ENCODE assay signal across 21 mouse cellular contexts in the genomic region with DNA sequence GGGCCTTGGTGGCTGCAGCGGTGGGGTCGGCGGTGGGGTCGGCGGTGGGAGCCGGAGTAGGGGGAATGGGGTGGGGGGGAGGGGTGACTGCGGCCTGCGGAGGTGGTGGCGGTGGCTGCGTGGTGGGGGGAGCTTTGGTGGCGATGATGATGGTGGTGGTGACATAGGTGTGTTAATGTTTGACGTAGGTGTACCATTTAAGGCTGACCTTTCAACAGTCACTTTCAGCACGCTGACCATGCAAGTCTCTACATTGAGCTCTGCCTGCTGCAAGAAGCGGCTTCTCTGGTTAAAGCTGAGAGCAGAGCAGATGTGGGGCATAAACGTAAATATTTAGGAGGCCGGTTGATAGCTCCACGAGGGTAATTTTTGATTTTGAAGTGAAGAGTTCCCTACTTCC. TPM values are rescaled to one million over a fixed set of nuclear protein-coding genes. Genes with fewer than 3 reads are reported as not detected.
DNase-seq lines count a peak whose midpoint lies in the region; ATAC-seq and TF ChIP-seq lines count a peak whose summit lies in the region.
"Had no signal": no experiment of that assay in that cellular context is flagged by ENCODE, and none has a peak within 500 bp of the region (broad histone marks: within the 10 kb centered on the region; RNA-seq: fewer than 3 reads in every experiment).

No protein-coding gene starts in this region.

- 80% methylated on average over 17 of the region's 17 CpGs for WGBS in kidney, adult 2 months
- 87% methylated on average over 17 of the region's 17 CpGs for WGBS in kidney, embryonic 16.5 days

- no peak overlapping the region for H3K9ac ChIP-seq in kidney, embryonic 16.5 days (replicated peaks; ENCODE audit: low read length)
- H3K9ac ChIP-seq: embryonic facial prominence, embryonic 12.5 days; forebrain, embryonic 15.5 days; hindbrain, embryonic 14.5 days had no signal

- TF ChIP-seq POLR2A in kidney, adult 2 months (IDR thresholded peaks at IDR 0.05; ENCODE audit: low read depth, low read length): no peak

- no peaks in the 10 kb centered on the region for H3K36me3 ChIP-seq in kidney, adult 2 months (ENCODE audit: control insufficient read depth, insufficient read depth, low read length)
- no peaks in the 10 kb centered on the region for H3K36me3 ChIP-seq in kidney, embryonic 16.5 days (ENCODE audit: insufficient read depth, low read length)
- H3K36me3 ChIP-seq: embryonic facial prominence, embryonic 12.5 days; forebrain, embryonic 15.5 days; G1E; heart, embryonic 10.5 days had no signal

- TF ChIP-seq CTCF in kidney, adult 2 months (conservative IDR thresholded peaks at IDR 0.05; ENCODE audit: insufficient read depth, insufficient read length, low read depth, low read length): no peak

- peaks cover 13% of the 10 kb centered on the region for H3K4me1 ChIP-seq in kidney, adult 2 months (ENCODE audit: control insufficient read depth, insufficient read depth, low read length)
- H3K4me1 ChIP-seq in kidney, embryonic 16.5 days (ENCODE audit: insufficient read depth, low read length): peaks cover 9% of the 10 kb centered on the region
- H3K4me1 ChIP-seq: forebrain, embryonic 15.5 days had no signal

- no peak overlapping the region for H3K4me2 ChIP-seq in kidney, embryonic 16.5 days (replicated peaks; ENCODE audit: low read depth, low read length)
- H3K4me2 ChIP-seq: embryonic facial prominence, embryonic 12.5 days; forebrain, embryonic 15.5 days; hindbrain, embryonic 14.5 days had no signal

- ATAC-seq in kidney, embryonic 16.5 days (ENCODE audit: low FRiP score, low TSS enrichment): no peak
- ATAC-seq: forebrain, embryonic 15.5 days had no signal

- H3K9me3 ChIP-seq in kidney, embryonic 16.5 days (ENCODE audit: low read length): no peaks in the 10 kb centered on the region
- H3K9me3 ChIP-seq: embryonic facial prominence, embryonic 12.5 days; forebrain, embryonic 15.5 days; G1E; heart, embryonic 10.5 days had no signal

- no peaks in the 10 kb centered on the region for H3K27me3 ChIP-seq in kidney, adult 2 months (replicated peaks; ENCODE audit: control insufficient read depth, insufficient read depth, low read length)
- no peaks in the 10 kb centered on the region for H3K27me3 ChIP-seq in kidney, embryonic 16.5 days (ENCODE audit: insufficient read depth, low read length)
- H3K27me3 ChIP-seq: embryonic facial prominence, embryonic 12.5 days; forebrain, embryonic 15.5 days had no signal

- peak; percentile 79 for DNase-seq in kidney, adult 2 months
- DNase-seq in kidney, postnatal 4 days: no peak
- DNase-seq in kidney, postnatal 25 days: peak; percentile 24 to 68
- no peak for DNase-seq in adrenal gland, postnatal 10 days
- DNase-seq in liver: no peak
- DNase-seq: adrenal gland, adult 8-10 months; cerebellum, adult 11-12 months; cerebellum, adult 9-10 months; cerebellum, postnatal 25 days; gastrocnemius, postnatal 36 days; heart, postnatal 10 days had no signal

- peak overlapping the region; percentile 86 for H3K27ac ChIP-seq in kidney, adult 2 months (ENCODE audit: insufficient read depth, low read depth, low read length)
- H3K27ac ChIP-seq in kidney, embryonic 16.5 days (ENCODE audit: low read length): peak overlapping the region; percentile 17; the same call in 1 of the 2 replicates
- H3K27ac ChIP-seq: embryonic facial prominence, embryonic 12.5 days; forebrain, embryonic 15.5 days; heart, embryonic 10.5 days; hindbrain, embryonic 14.5 days had no signal

- H3K4me3 ChIP-seq in kidney, adult 2 months (ENCODE audit: insufficient read depth, low read depth, low read length): no peak overlapping the region
- H3K4me3 ChIP-seq in kidney, embryonic 16.5 days (ENCODE audit: low read length): no peak overlapping the region
- H3K4me3 ChIP-seq: embryonic facial prominence, embryonic 12.5 days; forebrain, embryonic 15.5 days; heart, embryonic 10.5 days had no signal

RNA-seq across cellular contexts. Expression of a gene that starts 24.4 kb away (rescaled TPM):
- 2,043 and 2,340 TPM in 2 replicates for polyA plus RNA-seq in kidney, adult 2 months (2012; rRNA removed)
- 945 and 1,022 TPM in 2 replicates for polyA plus RNA-seq in kidney, embryonic 16.5 days (2015; fragmentation: Nextera tagmentation; extraction: Ambion mirVana)
- total RNA-seq in adrenal gland, postnatal 10 days (2021): 100 to 1,000 TPM; 483 to 579 TPM
- total RNA-seq: G1E had no signal
- polyA plus RNA-seq: G1E had no signal

RNA-seq across cellular contexts. Expression of a gene that starts 39.3 kb away (rescaled TPM):
- polyA plus RNA-seq in kidney, adult 2 months (2012; rRNA removed): 9.4 TPM in 2 replicates
- 25.2 and 29.4 TPM in 2 replicates for polyA plus RNA-seq in kidney, embryonic 16.5 days (2015; fragmentation: Nextera tagmentation; extraction: Ambion mirVana)
- 10 to 100 TPM; 22.2 to 23.9 TPM for total RNA-seq in adrenal gland, postnatal 10 days (2021)
- polyA plus RNA-seq: G1E had no signal

RNA-seq across cellular contexts. Expression of a gene that starts 59.2 kb away (rescaled TPM):
- polyA plus RNA-seq in kidney, adult 2 months (2012; rRNA removed): 11.5 and 14.8 TPM in 2 replicates
- polyA plus RNA-seq in kidney, embryonic 16.5 days (2015; fragmentation: Nextera tagmentation; extraction: Ambion mirVana): 0.27 TPM in 2 replicates
- 10 to 100 TPM in 1 of 2 experiments, 1 to 10 TPM in 1; 9.9 to 42.7 TPM for total RNA-seq in adrenal gland, postnatal 10 days (2021)
- total RNA-seq: G1E; hematopoietic stem cell, adult 5-6 weeks had no signal
- polyA plus RNA-seq: cortical plate, adult 2 months; embryonic facial prominence, embryonic 12.5 days; forebrain, embryonic 11.5 days; forebrain, embryonic 15.5 days; G1E; heart, embryonic 14.5 days had no signal

Comparison
In these comparisons a context has a peak if more than half of its experiments do, and no peak if none do; other contexts are left out.
1. DNase-seq: peak in kidney, adult 2 months (single experiment) and kidney, postnatal 25 days (2 of 2); none in kidney, postnatal 4 days (0 of 2), adrenal gland, postnatal 10 days (single experiment) and liver (single experiment).